Mouse (Mus musculus) small intestine, adult 2 months (tissue): ENCODE data around the gene Tulp2. TPM values are rescaled to one million over a fixed set of nuclear protein-coding genes. Genes with fewer than 3 reads are reported as not detected.
A peak's percentile ranks its signal among the peaks of the same experiment; 100 is the strongest.

ENCODE experiments used
- H3K27ac ChIP-seq: fragments of 200-500 bp; 2 replicates; pipeline ENCODE4 v1.5.1; 2012; ENCODE audit warnings: low read depth, low read length, control low read depth, inconsistent platforms; ENCODE audit not compliant: insufficient read depth
- H3K27me3 ChIP-seq: fragments of 200-500 bp; 2 replicates; pipeline ENCODE4 v1.6.1; 2012; ENCODE audit warnings: mild to moderate bottlenecking, moderate library complexity, low read length, inconsistent platforms; ENCODE audit not compliant: control insufficient read depth, insufficient read depth
- H3K36me3 ChIP-seq: fragments of 200-500 bp; 2 replicates; pipeline ENCODE4 v1.6.1; 2012; ENCODE audit warnings: mild to moderate bottlenecking, low read length, control low read depth, inconsistent platforms; ENCODE audit not compliant: control insufficient read depth, insufficient read depth
- H3K4me1 ChIP-seq: fragments of 200-500 bp; 2 replicates; pipeline ENCODE4 v1.6.1; 2012; ENCODE audit warnings: low read length, inconsistent platforms, mixed read lengths; ENCODE audit not compliant: control insufficient read depth, insufficient read depth, insufficient read length
- H3K4me3 ChIP-seq: fragments of 200-500 bp; 2 replicates; pipeline ENCODE4 v1.5.1; 2012; ENCODE audit warnings: low read depth, mild to moderate bottlenecking, control low read depth, inconsistent platforms, low read length, moderate library complexity
- CTCF ChIP-seq: fragments of 200-500 bp; IDR thresholded peaks from 2 replicates; pipeline ENCODE4 v1.5.1; 2012; ENCODE audit warnings: low read depth, mild to moderate bottlenecking, control low read depth, inconsistent platforms, low read length, moderate library complexity, mixed read lengths; ENCODE audit not compliant: insufficient replicate concordance, insufficient read length; ENCODE audit errors: extremely low read depth
- POLR2A ChIP-seq: fragments of 200-500 bp; IDR thresholded peaks from 2 replicates; pipeline ENCODE4 v1.6.1; 2012; ENCODE audit warnings: low read depth, mild to moderate bottlenecking, control low read depth, inconsistent platforms, low read length, moderate library complexity
- WGBS: fragments of 180-500 bp; shearing (Covaris S2); methylation state at CpG from one replicate; pipeline ENCODE4 v1.1.7; 2018; 5-methylcytosine and 5-hydroxymethylcytosine counted together
- polyA plus RNA-seq: library from polyadenylated mRNA; depleted of rRNA; stranded (reverse); fragments of >200 nt; gene quantifications from 2 replicates; pipeline ENCODE4 v1.2.3, GENCODE M21; 2012

The Tulp2 gene
- polyA plus RNA-seq, 1 experiment, result not detected

DNA sequence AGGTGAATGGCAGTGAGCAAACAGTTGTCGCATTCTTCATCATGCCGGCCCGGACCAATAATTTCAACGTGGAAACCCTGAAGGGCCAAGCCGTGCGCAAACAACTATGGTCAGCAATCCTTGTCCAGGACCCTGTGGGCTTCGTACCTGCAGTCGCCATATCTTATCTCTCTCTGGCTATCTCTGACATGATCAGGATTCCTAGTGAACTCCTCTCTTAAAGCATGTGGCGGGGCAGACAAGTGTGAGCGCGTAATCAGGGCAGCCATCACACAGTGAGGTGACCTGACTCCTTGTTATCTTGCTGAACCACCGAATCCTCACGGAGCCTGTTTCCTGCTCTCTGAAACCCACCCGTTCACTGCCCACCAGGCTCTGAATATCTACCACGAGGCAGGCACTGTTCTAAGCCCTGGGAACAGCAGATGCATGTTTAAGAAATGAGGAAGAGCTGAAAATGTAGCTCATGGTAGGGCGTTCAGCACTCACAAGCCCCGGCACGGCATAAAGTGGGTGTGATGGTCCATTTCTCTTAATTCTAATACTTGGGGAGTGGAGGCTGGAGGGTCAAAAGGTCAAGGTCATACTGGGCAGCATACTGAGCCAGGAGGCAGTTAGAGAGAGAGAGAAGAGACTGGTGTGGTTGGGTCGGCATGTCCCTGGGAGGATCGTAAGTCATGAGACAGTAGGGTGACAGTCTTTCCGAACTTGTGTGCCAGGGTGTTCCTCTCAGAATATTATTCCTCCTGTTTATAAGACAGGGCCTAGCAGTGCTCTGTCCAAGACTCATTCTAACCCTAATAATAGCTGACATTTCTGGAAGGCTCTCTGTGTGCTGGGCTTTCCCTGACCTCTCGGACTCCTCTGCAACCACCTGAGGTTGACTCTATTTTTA, 37.9 kb upstream of the Tulp2 start:
- Histone ChIP-seq H3K27ac (no peak overlapping the region), H3K4me1 (no peaks in the 10 kb centered on the region), H3K36me3 (peaks cover 10% of the 10 kb centered on the region), H3K4me3 (no peak overlapping the region), H3K27me3 (no peaks in the 10 kb centered on the region)
- 84% methylated on average over 22 of the region's 22 CpGs for WGBS
- TF ChIP-seq POLR2A (no peak), CTCF (no peak)

DNA sequence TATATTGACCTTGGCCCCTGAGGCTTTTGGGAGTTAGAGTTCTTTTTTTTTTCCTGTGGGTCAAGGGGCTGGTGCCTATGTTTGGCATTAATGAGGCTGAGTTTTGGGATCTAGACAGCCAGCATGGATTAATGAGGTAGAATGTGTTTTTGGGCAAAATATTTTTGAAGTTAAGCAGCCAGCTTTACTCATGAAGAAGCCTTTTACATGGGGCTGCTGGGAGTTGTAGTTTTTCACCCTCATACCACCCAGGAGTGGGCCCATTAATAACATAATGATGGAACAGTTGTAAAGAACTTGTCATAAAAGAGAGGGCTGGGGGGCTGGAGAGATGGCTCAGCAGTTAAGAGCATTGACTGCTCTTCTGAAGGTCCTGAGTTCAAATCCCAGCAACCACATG, 35.1 kb upstream of the Tulp2 start:
- TF ChIP-seq POLR2A (no peak), CTCF (no peak)
- no peaks in the 10 kb centered on the region for H3K27me3 ChIP-seq
- no peak overlapping the region for H3K27ac ChIP-seq
- no peaks in the 10 kb centered on the region for H3K4me1 ChIP-seq
- H3K4me3 ChIP-seq, result no peak overlapping the region
- peaks cover 4% of the 10 kb centered on the region for H3K36me3 ChIP-seq

DNA sequence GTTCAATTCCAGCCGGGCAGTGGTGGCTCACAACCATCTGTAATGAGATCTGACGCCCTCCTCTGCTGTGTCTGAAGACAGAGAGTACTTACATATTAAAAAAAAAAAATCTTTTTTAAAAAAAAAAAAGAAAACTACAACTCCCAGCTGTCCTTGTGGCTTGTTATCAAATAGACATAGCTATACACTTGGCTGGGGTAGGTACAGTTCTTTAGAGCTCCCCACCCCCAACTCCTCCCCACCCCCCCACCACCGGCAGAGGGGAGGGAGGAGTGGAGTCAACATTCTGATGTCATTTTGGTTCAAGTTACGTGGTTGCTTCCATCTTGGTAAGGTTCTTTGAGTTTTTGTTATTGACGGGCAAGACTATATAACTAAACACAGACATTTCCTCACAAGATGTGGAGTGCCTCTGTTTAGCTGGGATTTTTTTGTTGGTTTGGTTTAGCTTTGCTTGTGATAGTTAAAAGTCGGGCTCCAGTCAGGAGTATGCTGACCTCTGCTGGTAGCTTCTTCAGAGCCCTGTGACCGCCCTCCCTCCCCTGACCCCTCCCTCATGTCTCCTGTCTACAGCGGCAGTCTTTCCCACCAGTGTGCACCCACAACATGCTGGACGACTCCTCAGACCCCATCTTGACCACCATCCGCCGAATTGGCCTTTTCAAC, 34.2 kb upstream of the Tulp2 start:
- H3K4me1 ChIP-seq, result no peaks in the 10 kb centered on the region
- H3K4me3 ChIP-seq, result no peak overlapping the region
- no peaks in the 10 kb centered on the region for H3K27me3 ChIP-seq
- 57% methylated on average over 11 of the region's 11 CpGs for WGBS
- H3K27ac ChIP-seq, result no peak overlapping the region
- H3K36me3 ChIP-seq, result peaks cover 2% of the 10 kb centered on the region
- TF ChIP-seq CTCF (peak; percentile 36; the same call in 1 of the 2 replicates), POLR2A (no peak)

DNA sequence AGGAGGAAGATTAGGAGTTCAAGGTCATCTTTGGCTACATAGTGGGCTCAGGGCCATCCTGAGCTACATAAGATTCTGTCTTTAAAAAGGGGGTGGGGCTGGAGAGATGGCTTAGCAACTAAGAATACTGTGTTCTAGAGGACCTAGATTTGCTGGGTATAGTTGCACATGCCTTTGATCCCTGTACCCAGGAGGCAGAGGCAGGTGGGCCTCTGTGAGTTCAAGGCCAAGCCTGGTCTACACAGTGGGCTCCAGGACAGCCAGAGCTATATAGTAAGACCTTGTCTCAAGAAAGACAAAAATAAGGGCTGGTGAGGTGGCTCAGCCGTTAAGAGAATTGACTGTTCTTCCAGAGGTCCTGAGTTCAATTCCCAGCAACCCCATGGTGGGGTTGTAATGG, 31.7 kb upstream of the Tulp2 start:
- TF ChIP-seq CTCF (no peak), POLR2A (no peak)
- peaks cover 1% of the 10 kb centered on the region; the same call in 1 of the 2 replicates for H3K36me3 ChIP-seq
- H3K27ac ChIP-seq, result no peak overlapping the region
- WGBS, result 83% methylated on average over 1 of the region's 1 CpGs
- H3K27me3 ChIP-seq, result no peaks in the 10 kb centered on the region
- no peaks in the 10 kb centered on the region for H3K4me1 ChIP-seq
- no peak overlapping the region for H3K4me3 ChIP-seq

DNA sequence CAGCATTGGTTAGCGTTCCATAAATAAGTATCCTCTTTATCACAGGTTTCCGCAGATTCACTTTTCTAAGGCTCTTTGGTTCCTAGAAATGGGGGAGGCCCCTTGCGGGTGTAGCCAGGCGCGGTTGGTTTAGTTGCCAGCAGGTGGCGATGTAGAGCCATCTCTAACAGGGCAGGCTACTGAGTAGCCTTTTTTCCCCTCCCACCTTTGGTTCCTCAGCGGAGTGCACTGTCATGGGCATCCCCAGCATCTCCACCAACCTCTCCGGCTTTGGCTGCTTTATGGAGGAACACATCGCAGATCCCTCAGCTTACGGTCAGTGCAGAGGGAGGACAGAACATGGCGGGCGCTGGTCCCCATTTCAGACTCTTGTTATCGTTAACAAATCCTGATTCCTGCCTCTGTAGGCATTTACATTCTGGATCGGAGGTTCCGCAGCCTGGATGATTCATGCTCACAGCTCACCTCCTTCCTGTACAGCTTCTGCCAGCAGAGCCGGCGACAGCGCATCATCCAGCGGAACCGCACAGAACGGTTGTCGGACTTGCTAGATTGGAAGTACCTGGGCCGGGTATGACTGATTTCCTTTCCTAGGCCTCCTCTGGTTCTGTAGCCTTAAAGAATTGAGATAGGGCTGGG, 30.2 kb upstream of the Tulp2 start:
- Histone ChIP-seq H3K27ac (no peak overlapping the region), H3K27me3 (no peaks in the 10 kb centered on the region), H3K36me3 (peaks cover 1% of the 10 kb centered on the region; the same call in 1 of the 2 replicates), H3K4me3 (no peak overlapping the region), H3K4me1 (no peaks in the 10 kb centered on the region; the same call in 1 of the 2 replicates)
- whole genome bisulfite sequencing, result 61% methylated on average over 23 of the region's 23 CpGs
- TF ChIP-seq CTCF (peak; percentile 92; the same call in 1 of the 2 replicates), POLR2A (no peak)

DNA sequence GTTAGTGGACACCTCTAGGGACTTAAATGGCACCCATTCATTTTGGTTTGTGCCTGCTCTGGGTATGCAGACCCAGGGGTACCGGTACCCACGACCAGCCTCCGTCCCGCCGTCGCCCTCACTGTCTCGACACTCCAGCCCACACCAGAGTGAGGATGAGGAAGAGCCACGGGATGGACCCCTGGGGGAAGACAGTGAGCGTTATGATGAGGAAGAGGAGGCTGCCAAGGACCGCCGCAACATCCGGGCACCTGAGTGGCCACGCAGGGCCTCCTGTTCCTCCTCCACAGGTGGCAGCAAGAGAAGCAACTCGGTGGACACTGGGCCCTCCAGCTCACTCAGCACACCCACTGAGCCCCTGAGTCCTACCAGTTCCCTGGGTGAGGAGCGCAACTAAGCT, 26.7 kb upstream of the Tulp2 start:
- no peak overlapping the region for H3K4me3 ChIP-seq
- H3K27ac ChIP-seq, result no peak overlapping the region
- H3K36me3 ChIP-seq, result peaks cover 21% of the 10 kb centered on the region
- TF ChIP-seq POLR2A (no peak), CTCF (no peak)
- H3K27me3 ChIP-seq, result no peaks in the 10 kb centered on the region
- 94% methylated on average over 15 of the region's 15 CpGs for WGBS
- H3K4me1 ChIP-seq, result peaks cover 7% of the 10 kb centered on the region
